Mouse (Mus musculus) neural tube, embryonic 13.5 days (tissue): Measurements from ENCODE around the gene Polr2a. TPM values are rescaled to one million over a fixed set of nuclear protein-coding genes. Genes with fewer than 3 reads are reported as not detected.

Source experiments
- ATAC-seq: fragments of 200-750 bp; cut with Nextera tagmentation; 2 replicates; pipeline ENCODE4 v1.8.0; 2017; ENCODE audit warnings: low read depth, mild to moderate bottlenecking, moderate TSS enrichment, moderate library complexity
- H3K27ac ChIP-seq: fragments of 300-500 bp; sonication (generic); replicated peaks from 2 replicates; pipeline ENCODE4 v1.5.1; 2015; ENCODE audit warnings: moderate library complexity, mild to moderate bottlenecking, inconsistent platforms
- H3K27me3 ChIP-seq: fragments of 300-500 bp; sonication (generic); 2 replicates; pipeline ENCODE4 v1.6.1; 2015; ENCODE audit warnings: mild to moderate bottlenecking, inconsistent platforms
- H3K36me3 ChIP-seq: fragments of 300-500 bp; sonication (generic); 2 replicates; pipeline ENCODE4 v1.6.1; 2015; ENCODE audit warnings: mild to moderate bottlenecking, inconsistent platforms
- H3K4me1 ChIP-seq: fragments of 300-500 bp; sonication (generic); replicated peaks from 2 replicates; pipeline ENCODE4 v1.6.1; 2015; ENCODE audit warnings: inconsistent platforms
- H3K4me2 ChIP-seq: fragments of 300-500 bp; sonication (generic); 2 replicates; pipeline ENCODE4 v1.6.1; 2015; ENCODE audit warnings: inconsistent platforms, mild to moderate bottlenecking, moderate library complexity
- H3K4me3 ChIP-seq: fragments of 300-500 bp; sonication (generic); 2 replicates; pipeline ENCODE4 v1.5.1; 2015; ENCODE audit warnings: mild to moderate bottlenecking, inconsistent platforms
- H3K9ac ChIP-seq: fragments of 300-500 bp; sonication (generic); 2 replicates; pipeline ENCODE4 v1.6.1; 2015; ENCODE audit warnings: moderate library complexity, mild to moderate bottlenecking, inconsistent platforms
- H3K9me3 ChIP-seq: fragments of 300-500 bp; sonication (generic); 2 replicates; pipeline ENCODE4 v1.6.1; 2016; ENCODE audit warnings: inconsistent platforms
- WGBS: fragments of 180-500 bp; shearing (Covaris S2); methylation state at CpG from one replicate; pipeline ENCODE4 v1.1.7; 2015; 5-methylcytosine and 5-hydroxymethylcytosine counted together
- polyA plus RNA-seq: library from polyadenylated mRNA; unstranded; fragments of >200 nt; fragmentation: Nextera tagmentation; extraction: Ambion mirVana; gene quantifications from 2 replicates; pipeline ENCODE4 v1.2.1, GENCODE M21; 2015

The Polr2a gene
- polyA plus RNA-seq, 1 experiment from 2014 or later = 22.9 TPM

GRCm38 (mm10) chr11:69800138-69800391 lies 41.6 kb upstream of the Polr2a start:
- H3K27me3 ChIP-seq = peaks cover 39% of the 10 kb centered on the region
- peak overlapping the region; percentile 94 for H3K27ac ChIP-seq
- peak overlapping the region; percentile 82 for H3K9ac ChIP-seq
- WGBS = under 1% methylated on average over 11 of the region's 11 CpGs
- peak overlapping the region; percentile 60 for H3K4me3 ChIP-seq
- ATAC-seq = peak; percentile 12; the same call in 1 of the 2 replicates
- peak overlapping the region; percentile 96 for H3K4me2 ChIP-seq
- H3K4me1 ChIP-seq = peaks cover 79% of the 10 kb centered on the region
- no peaks in the 10 kb centered on the region for H3K9me3 ChIP-seq
- H3K36me3 ChIP-seq = 0 out of 2 replicates have a peak, but pooled peaks cover 4% of the 10 kb centered on the region

- Histone ChIP-seq H3K9me3 (no peaks in the 10 kb centered on the region), H3K9ac (peak overlapping the region; percentile 82), H3K4me2 (peak overlapping the region; percentile 96), H3K27me3 (peaks cover 35% of the 10 kb centered on the region), H3K4me1 (peaks cover 74% of the 10 kb centered on the region), H3K36me3 (0 out of 2 replicates have a peak, but pooled peaks cover 4% of the 10 kb centered on the region), H3K27ac (peak overlapping the region; percentile 94), H3K4me3 (peak overlapping the region; percentile 60)
- WGBS = 14% methylated on average over 12 of the region's 12 CpGs
- ATAC-seq = no peak
Measured at GRCm38 (mm10) chr11:69799394-69800137, 41.1 kb upstream of the Polr2a start.

GRCm38 (mm10) chr11:69797924-69798323 lies 39.5 kb upstream of the Polr2a start:
- H3K9me3 ChIP-seq = no peaks in the 10 kb centered on the region
- H3K36me3 ChIP-seq = 0 out of 2 replicates have a peak, but pooled peaks cover 4% of the 10 kb centered on the region
- no peak overlapping the region for H3K9ac ChIP-seq
- no peak for ATAC-seq
- H3K27me3 ChIP-seq = peaks cover 42% of the 10 kb centered on the region
- H3K4me1 ChIP-seq = peaks cover 58% of the 10 kb centered on the region
- 67% methylated on average over 7 of the region's 7 CpGs for WGBS
- H3K4me2 ChIP-seq = no peak overlapping the region
- H3K27ac ChIP-seq = no peak overlapping the region
- H3K4me3 ChIP-seq = no peak overlapping the region

GRCm38 (mm10) chr11:69795983-69796435 lies 37.6 kb upstream of the Polr2a start:
- ATAC-seq = no peak
- Histone ChIP-seq H3K9me3 (no peaks in the 10 kb centered on the region), H3K9ac (peak overlapping the region; percentile 51), H3K4me1 (peaks cover 39% of the 10 kb centered on the region), H3K4me2 (peak overlapping the region; percentile 67), H3K36me3 (0 out of 2 replicates have a peak, but pooled peaks cover 4% of the 10 kb centered on the region), H3K27ac (no peak overlapping the region), H3K27me3 (peaks cover 51% of the 10 kb centered on the region), H3K4me3 (peak overlapping the region; percentile 42)
- 3% methylated on average over 13 of the region's 13 CpGs for whole genome bisulfite sequencing

- 2% methylated on average over 52 of the region's 52 CpGs for WGBS
- no peaks in the 10 kb centered on the region for H3K9me3 ChIP-seq
- H3K9ac ChIP-seq = peak within 1 kb of the TSS; percentile 51
- 0 out of 2 replicates have a peak within 1 kb of the TSS, but pooled peaks have one; percentile 14 for H3K27ac ChIP-seq
- ATAC-seq = peak; percentile 89
- H3K4me3 ChIP-seq = peak within 1 kb of the TSS; percentile 42
- H3K4me2 ChIP-seq = peak within 1 kb of the TSS; percentile 67
- peaks cover 35% of the 10 kb centered on the region for H3K4me1 ChIP-seq
- H3K36me3 ChIP-seq = 0 out of 2 replicates have a peak, but pooled peaks cover 4% of the 10 kb centered on the region
- peaks cover 51% of the 10 kb centered on the region for H3K27me3 ChIP-seq
Measured at GRCm38 (mm10) chr11:69795168-69795982, 36.9 kb upstream of the Polr2a start, which contains the start of gene Chrnb1. Chrnb1 (minus strand) TSS chr11:69795943.

GRCm38 (mm10) chr11:69793429-69793828 lies 35.0 kb upstream of the Polr2a start:
- H3K9ac ChIP-seq = no peak overlapping the region
- H3K27ac ChIP-seq = no peak overlapping the region
- no peak overlapping the region for H3K4me3 ChIP-seq
- ATAC-seq = no peak
- no peaks in the 10 kb centered on the region for H3K9me3 ChIP-seq
- H3K4me1 ChIP-seq = peaks cover 17% of the 10 kb centered on the region
- 0 out of 2 replicates have a peak, but pooled peaks cover 4% of the 10 kb centered on the region for H3K36me3 ChIP-seq
- peaks cover 51% of the 10 kb centered on the region for H3K27me3 ChIP-seq
- 69% methylated on average over 5 of the region's 5 CpGs for WGBS
- H3K4me2 ChIP-seq = no peak overlapping the region

GRCm38 (mm10) chr11:69791420-69791819 lies 33.0 kb upstream of the Polr2a start:
- Histone ChIP-seq H3K4me3 (no peak overlapping the region), H3K4me1 (peaks cover 12% of the 10 kb centered on the region), H3K9ac (no peak overlapping the region), H3K27me3 (peaks cover 34% of the 10 kb centered on the region), H3K27ac (no peak overlapping the region), H3K4me2 (no peak overlapping the region), H3K9me3 (no peaks in the 10 kb centered on the region), H3K36me3 (no peaks in the 10 kb centered on the region)
- no peak for ATAC-seq
- 72% methylated on average over 5 of the region's 5 CpGs for WGBS

GRCm38 (mm10) chr11:69789431-69789830 lies 31.0 kb upstream of the Polr2a start:
- WGBS = 72% methylated on average over 5 of the region's 5 CpGs
- Histone ChIP-seq H3K9ac (no peak overlapping the region), H3K4me3 (no peak overlapping the region), H3K4me2 (no peak overlapping the region), H3K4me1 (no peaks in the 10 kb centered on the region), H3K36me3 (no peaks in the 10 kb centered on the region), H3K27me3 (peaks cover 27% of the 10 kb centered on the region), H3K9me3 (no peaks in the 10 kb centered on the region), H3K27ac (no peak overlapping the region)
- ATAC-seq = no peak

GRCm38 (mm10) chr11:69787306-69787705 lies 28.9 kb upstream of the Polr2a start:
- H3K4me2 ChIP-seq = no peak overlapping the region
- 79% methylated on average over 5 of the region's 5 CpGs for WGBS
- no peak overlapping the region for H3K9ac ChIP-seq
- no peaks in the 10 kb centered on the region for H3K36me3 ChIP-seq
- no peak overlapping the region for H3K4me3 ChIP-seq
- peaks cover 8% of the 10 kb centered on the region for H3K27me3 ChIP-seq
- H3K27ac ChIP-seq = no peak overlapping the region
- H3K4me1 ChIP-seq = no peaks in the 10 kb centered on the region
- no peak for ATAC-seq
- H3K9me3 ChIP-seq = no peaks in the 10 kb centered on the region

- no peaks in the 10 kb centered on the region for H3K9me3 ChIP-seq
- H3K4me1 ChIP-seq = no peaks in the 10 kb centered on the region; the same call in 1 of the 2 replicates
- no peak overlapping the region for H3K4me3 ChIP-seq
- no peak overlapping the region for H3K9ac ChIP-seq
- H3K27me3 ChIP-seq = no peaks in the 10 kb centered on the region; the same call in none of the 2 replicates
- no peak overlapping the region for H3K27ac ChIP-seq
- H3K36me3 ChIP-seq = no peaks in the 10 kb centered on the region
- peak overlapping the region; percentile 11; the same call in 1 of the 2 replicates for H3K4me2 ChIP-seq
- no peak for ATAC-seq
- 39% methylated on average over 15 of the region's 15 CpGs for WGBS
Measured at GRCm38 (mm10) chr11:69784793-69785272, 26.4 kb upstream of the Polr2a start.

GRCm38 (mm10) chr11:69781828-69782227 lies 23.4 kb upstream of the Polr2a start:
- H3K9ac ChIP-seq = no peak overlapping the region
- H3K36me3 ChIP-seq = peaks cover 22% of the 10 kb centered on the region
- no peak overlapping the region for H3K4me2 ChIP-seq
- no peak for ATAC-seq
- H3K4me1 ChIP-seq = no peaks in the 10 kb centered on the region; the same call in 1 of the 2 replicates
- H3K9me3 ChIP-seq = no peaks in the 10 kb centered on the region
- H3K27me3 ChIP-seq = peaks cover 18% of the 10 kb centered on the region
- no peak overlapping the region for H3K27ac ChIP-seq
- WGBS = 22% methylated on average over 4 of the region's 4 CpGs
- H3K4me3 ChIP-seq = no peak overlapping the region

- Histone ChIP-seq H3K9ac (no peak overlapping the region), H3K4me3 (no peak overlapping the region), H3K4me2 (no peak overlapping the region), H3K27ac (no peak overlapping the region), H3K27me3 (peaks cover 21% of the 10 kb centered on the region), H3K4me1 (no peaks in the 10 kb centered on the region; the same call in 1 of the 2 replicates), H3K36me3 (peaks cover 39% of the 10 kb centered on the region), H3K9me3 (no peaks in the 10 kb centered on the region)
- WGBS = 52% methylated on average over 7 of the region's 7 CpGs
- no peak for ATAC-seq
Measured at GRCm38 (mm10) chr11:69778985-69779384, 20.5 kb upstream of the Polr2a start.
